Mouse (Mus musculus) forebrain, embryonic 16.5 days (tissue): Measurements from ENCODE around the gene Ccl11. TPM values are rescaled to one million over a fixed set of nuclear protein-coding genes. Genes with fewer than 3 reads are reported as not detected.

Experiments used
- ATAC-seq: fragments of 200-750 bp; cut with Nextera tagmentation; 2 replicates; pipeline ENCODE4 v1.8.0; 2017; ENCODE audit warnings: mild to moderate bottlenecking, moderate library complexity
- H3K27ac ChIP-seq: fragments of 300-500 bp; sonication (generic); 2 replicates; pipeline ENCODE4 v1.5.1; 2014; ENCODE audit warnings: low read length, control low read depth
- H3K27me3 ChIP-seq: fragments of 300-500 bp; sonication (generic); replicated peaks from 2 replicates; pipeline ENCODE4 v1.6.1; 2014; ENCODE audit warnings: low read length; ENCODE audit not compliant: control insufficient read depth, insufficient read depth
- H3K36me3 ChIP-seq: fragments of 300-500 bp; sonication (generic); 2 replicates; pipeline ENCODE4 v1.6.1; 2014; ENCODE audit not compliant: control insufficient read depth, insufficient read depth
- H3K4me1 ChIP-seq: fragments of 300-500 bp; sonication (generic); replicated peaks from 2 replicates; pipeline ENCODE4 v1.6.1; 2014; ENCODE audit warnings: low read length; ENCODE audit not compliant: control insufficient read depth, insufficient read depth
- H3K4me2 ChIP-seq: fragments of 300-500 bp; sonication (generic); 2 replicates; pipeline ENCODE4 v1.6.1; 2014; ENCODE audit warnings: mild to moderate bottlenecking, low read length, control low read depth
- H3K4me3 ChIP-seq: fragments of 300-500 bp; sonication (generic); replicated peaks from 2 replicates; pipeline ENCODE4 v1.5.1; 2014; ENCODE audit warnings: mild to moderate bottlenecking, low read length, control low read depth
- H3K9ac ChIP-seq: fragments of 300-500 bp; sonication (generic); replicated peaks from 2 replicates; pipeline ENCODE4 v1.6.1; 2014; ENCODE audit warnings: low read depth, low read length, control low read depth
- H3K9me3 ChIP-seq: fragments of 300-500 bp; sonication (generic); 2 replicates; pipeline ENCODE4 v1.6.1; 2016; ENCODE audit warnings: low read length; ENCODE audit not compliant: control insufficient read depth
- WGBS: fragments of 180-500 bp; shearing (Covaris S2); extraction: QIAGEN DNeasy Blood & Tissue Kit; methylation state at CpG from one replicate; pipeline ENCODE4 v1.1.7; 2014; 5-methylcytosine and 5-hydroxymethylcytosine counted together
- polyA plus RNA-seq: library from polyadenylated mRNA; unstranded; fragments of >200 nt; fragmentation: Nextera tagmentation; extraction: Ambion mirVana; gene quantifications from 2 replicates; pipeline ENCODE4 v1.2.1, GENCODE M21; 2015

Ccl11 gene
- polyA plus RNA-seq, 1 experiment from 2014 or later = not detected

GRCm38 (mm10) chr11:82022504-82023056 is 35.0 kb upstream of the Ccl11 start:
- H3K9me3 ChIP-seq = no peaks in the 10 kb centered on the region
- WGBS = 93% methylated on average over 6 of the region's 6 CpGs
- no peak overlapping the region for H3K4me2 ChIP-seq
- H3K4me3 ChIP-seq = no peak overlapping the region
- H3K27me3 ChIP-seq = no peaks in the 10 kb centered on the region
- no peaks in the 10 kb centered on the region for H3K36me3 ChIP-seq
- no peaks in the 10 kb centered on the region for H3K4me1 ChIP-seq
- ATAC-seq = no peak
- H3K27ac ChIP-seq = no peak overlapping the region
- no peak overlapping the region for H3K9ac ChIP-seq

DNA sequence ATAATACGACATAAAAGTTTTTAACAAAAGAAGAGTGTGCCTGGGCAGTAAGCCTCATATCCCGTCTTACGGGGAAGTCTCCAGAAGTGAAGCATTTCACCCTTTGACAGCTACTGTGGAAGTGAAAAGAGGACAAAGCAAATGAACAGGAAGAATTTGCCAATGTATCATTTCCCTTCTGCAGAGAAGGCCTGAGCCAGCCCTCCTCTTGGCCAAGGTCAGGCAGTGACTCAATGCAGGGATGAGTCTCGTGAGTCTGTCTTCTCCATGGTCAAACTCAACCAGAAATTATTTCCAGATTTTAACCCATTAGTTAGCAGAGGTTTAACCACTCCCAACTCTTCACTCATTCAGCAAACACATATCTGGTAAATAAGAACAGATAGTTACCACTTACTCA is 33.9 kb upstream of the Ccl11 start:
- Histone ChIP-seq H3K9ac (no peak overlapping the region), H3K27me3 (no peaks in the 10 kb centered on the region), H3K4me2 (no peak overlapping the region), H3K4me3 (no peak overlapping the region), H3K36me3 (no peaks in the 10 kb centered on the region), H3K9me3 (no peaks in the 10 kb centered on the region), H3K27ac (no peak overlapping the region), H3K4me1 (no peaks in the 10 kb centered on the region)
- no peak for ATAC-seq
- 82% methylated on average over 4 of the region's 4 CpGs for WGBS

DNA sequence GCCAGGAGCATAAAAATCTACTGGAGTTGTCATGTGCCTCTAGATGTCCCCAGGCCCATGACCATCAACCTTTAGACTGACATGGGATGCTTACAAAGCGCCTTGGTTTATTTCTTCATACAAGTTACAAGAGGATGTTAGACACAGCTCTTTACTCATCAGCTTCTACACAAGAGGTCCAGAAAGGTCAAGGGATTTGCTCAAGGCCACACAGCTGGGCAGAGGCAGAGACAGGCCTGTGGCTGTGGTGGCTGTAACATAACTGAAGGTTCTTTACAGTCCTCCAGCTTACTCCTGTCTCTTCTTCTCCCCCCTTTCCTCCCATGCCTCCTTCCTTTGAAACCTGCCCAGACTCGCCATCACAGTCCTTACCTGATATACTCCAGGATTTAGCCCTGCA is 27.5 kb upstream of the Ccl11 start:
- H3K4me3 ChIP-seq = no peak overlapping the region
- H3K27me3 ChIP-seq = no peaks in the 10 kb centered on the region
- 75% methylated on average over 2 of the region's 2 CpGs for WGBS
- no peaks in the 10 kb centered on the region for H3K9me3 ChIP-seq
- H3K4me2 ChIP-seq = no peak overlapping the region
- no peak for ATAC-seq
- H3K27ac ChIP-seq = no peak overlapping the region
- H3K4me1 ChIP-seq = peaks cover 3% of the 10 kb centered on the region; the same call in 1 of the 2 replicates
- H3K36me3 ChIP-seq = no peaks in the 10 kb centered on the region
- H3K9ac ChIP-seq = no peak overlapping the region

DNA sequence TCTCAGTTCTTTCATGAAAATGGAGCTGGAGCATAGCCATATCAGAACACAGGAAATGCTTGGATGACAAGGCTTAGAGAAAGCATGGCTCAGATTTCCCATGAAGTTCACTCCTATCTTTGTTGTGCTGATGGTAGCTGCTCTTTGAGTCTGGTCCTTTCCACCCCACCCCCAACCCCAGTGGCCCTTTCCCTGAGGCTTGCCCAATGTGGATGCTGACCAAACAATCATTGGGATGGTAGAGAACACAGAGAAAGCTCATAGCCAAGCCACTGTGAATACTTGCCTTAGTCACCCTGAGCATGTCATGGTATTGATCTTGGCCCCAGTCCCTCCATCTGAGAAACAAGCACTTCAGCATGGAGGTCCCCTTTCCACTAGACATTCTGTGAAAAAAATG is 25.5 kb upstream of the Ccl11 start:
- H3K36me3 ChIP-seq = no peaks in the 10 kb centered on the region
- no peak for ATAC-seq

DNA sequence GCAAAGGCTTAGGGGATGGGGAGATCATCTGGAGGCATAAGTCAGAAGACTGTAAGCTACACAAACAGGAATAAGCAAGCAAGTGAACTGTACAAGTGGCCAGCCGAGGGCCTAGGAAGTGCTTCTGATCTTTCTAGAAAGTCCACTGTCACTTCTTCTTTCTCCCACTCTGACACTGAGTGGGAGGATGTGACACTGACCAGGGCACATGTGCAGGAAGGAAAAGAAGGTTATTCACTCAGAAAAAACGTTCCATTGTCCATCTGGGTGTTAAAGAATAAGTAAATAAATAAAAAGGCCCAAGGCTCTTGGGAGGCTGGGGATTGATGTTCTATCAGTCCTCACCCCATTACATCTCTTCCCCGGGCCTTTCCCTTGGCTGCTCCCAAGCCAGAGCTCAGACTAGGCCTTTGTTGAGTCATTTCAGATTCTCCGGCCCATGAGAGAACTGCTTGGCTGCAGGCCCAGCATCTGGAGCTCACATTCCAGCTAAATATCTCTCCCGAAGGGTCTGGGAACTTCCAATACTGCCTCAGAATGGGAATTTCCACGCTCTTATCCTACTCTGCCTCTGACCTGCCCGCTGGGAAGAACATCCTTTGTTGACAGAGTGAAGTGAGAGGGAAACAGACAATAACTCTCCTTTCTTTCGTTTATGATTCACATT is 24.8 kb upstream of the Ccl11 start:
- no peak overlapping the region for H3K9ac ChIP-seq
- H3K36me3 ChIP-seq = no peaks in the 10 kb centered on the region
- no peak overlapping the region for H3K4me2 ChIP-seq
- H3K4me3 ChIP-seq = no peak overlapping the region
- 45% methylated on average over 8 of the region's 8 CpGs for WGBS
- H3K9me3 ChIP-seq = no peaks in the 10 kb centered on the region
- H3K27me3 ChIP-seq = no peaks in the 10 kb centered on the region
- H3K27ac ChIP-seq = no peak overlapping the region
- peaks cover 8% of the 10 kb centered on the region for H3K4me1 ChIP-seq
- ATAC-seq = no peak

More for the DNA sequence above, 25.5 kb upstream of the Ccl11 start:
- Histone ChIP-seq H3K9me3 (no peaks in the 10 kb centered on the region), H3K27ac (no peak overlapping the region), H3K9ac (no peak overlapping the region), H3K27me3 (no peaks in the 10 kb centered on the region), H3K4me1 (peaks cover 8% of the 10 kb centered on the region), H3K4me3 (no peak overlapping the region), H3K4me2 (no peak overlapping the region)

DNA sequence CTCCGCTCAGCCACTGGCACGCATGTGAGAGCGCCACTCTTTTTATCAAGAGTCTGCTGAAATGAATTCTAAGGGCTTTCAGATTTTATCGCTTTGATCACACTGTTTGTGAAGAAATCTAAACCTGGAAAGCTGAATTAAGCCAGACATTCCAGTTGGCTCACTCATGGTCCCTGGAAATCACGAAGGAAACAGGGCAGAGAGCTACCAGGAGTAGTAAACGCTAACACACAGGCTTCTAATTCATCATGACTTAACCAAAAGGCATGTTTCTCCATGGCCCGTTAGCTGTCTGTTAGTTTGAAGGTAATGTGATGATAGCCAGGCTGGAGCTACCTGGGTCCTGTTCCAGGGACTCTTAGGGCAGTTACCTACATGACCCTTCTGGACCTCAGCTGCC is 23.2 kb upstream of the Ccl11 start:
- no peaks in the 10 kb centered on the region for H3K36me3 ChIP-seq
- no peak overlapping the region for H3K27ac ChIP-seq
- peaks cover 8% of the 10 kb centered on the region for H3K4me1 ChIP-seq
- no peaks in the 10 kb centered on the region for H3K27me3 ChIP-seq
- no peak overlapping the region for H3K4me2 ChIP-seq
- no peaks in the 10 kb centered on the region for H3K9me3 ChIP-seq
- ATAC-seq = no peak
- no peak overlapping the region for H3K9ac ChIP-seq
- 88% methylated on average over 7 of the region's 7 CpGs for WGBS
- no peak overlapping the region for H3K4me3 ChIP-seq

DNA sequence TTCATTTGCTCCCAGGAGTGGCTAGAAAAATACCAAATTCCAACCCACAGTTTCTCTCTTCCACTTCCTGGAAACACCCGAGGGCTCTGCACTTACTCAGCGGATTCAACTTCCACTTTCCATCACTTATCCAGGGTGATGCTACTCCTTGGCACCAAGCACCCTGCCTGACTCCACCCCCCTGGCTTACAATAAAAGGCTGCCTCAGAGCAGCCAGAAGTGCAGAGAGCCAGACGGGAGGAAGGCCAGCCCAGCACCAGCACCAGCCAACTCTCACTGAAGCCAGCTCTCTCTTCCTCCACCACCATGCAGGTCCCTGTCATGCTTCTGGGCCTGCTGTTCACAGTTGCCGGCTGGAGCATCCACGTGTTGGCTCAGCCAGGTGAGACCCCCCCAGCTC is 22.3 kb upstream of the Ccl11 start, which contains the start of gene Ccl2:
TSS of gene Ccl2 (plus strand) at position 216 of the 400 bp plus-strand sequence.
- Histone ChIP-seq H3K36me3 (no peaks in the 10 kb centered on the region), H3K9ac (no peak within 1 kb of the TSS), H3K27me3 (no peaks in the 10 kb centered on the region), H3K4me2 (no peak within 1 kb of the TSS), H3K4me3 (no peak within 1 kb of the TSS), H3K27ac (no peak within 1 kb of the TSS), H3K4me1 (peaks cover 8% of the 10 kb centered on the region), H3K9me3 (no peaks in the 10 kb centered on the region)
- peak; percentile 61; the same call in 1 of the 2 replicates for ATAC-seq
- WGBS = 22% methylated on average over 5 of the region's 5 CpGs

- H3K27me3 ChIP-seq = no peaks in the 10 kb centered on the region
- H3K4me1 ChIP-seq = peaks cover 8% of the 10 kb centered on the region
- H3K27ac ChIP-seq = no peak overlapping the region
- no peaks in the 10 kb centered on the region for H3K36me3 ChIP-seq
- no peak overlapping the region for H3K4me3 ChIP-seq
- 85% methylated on average over 2 of the region's 2 CpGs for WGBS
- no peak overlapping the region for H3K4me2 ChIP-seq
- H3K9me3 ChIP-seq = no peaks in the 10 kb centered on the region
- no peak for ATAC-seq
- no peak overlapping the region for H3K9ac ChIP-seq
Observed at GRCm38 (mm10) chr11:82035857-82036256, 21.8 kb upstream of the Ccl11 start.

- Histone ChIP-seq H3K9me3 (no peaks in the 10 kb centered on the region), H3K4me1 (peaks cover 8% of the 10 kb centered on the region), H3K9ac (no peak within 1 kb of the TSS), H3K4me3 (no peak within 1 kb of the TSS), H3K36me3 (no peaks in the 10 kb centered on the region), H3K4me2 (no peak within 1 kb of the TSS), H3K27me3 (no peaks in the 10 kb centered on the region), H3K27ac (no peak within 1 kb of the TSS)
- no peak for ATAC-seq
- WGBS = 53% methylated on average over 2 of the region's 2 CpGs
Observed at GRCm38 (mm10) chr11:82038535-82038934, 19.1 kb upstream of the Ccl11 start, which contains the start of gene Gm17268. Gm17268 (minus strand) TSS chr11:82038562.
